25 mouse cellular contexts compared by ENCODE assay signal in the genomic region with DNA sequence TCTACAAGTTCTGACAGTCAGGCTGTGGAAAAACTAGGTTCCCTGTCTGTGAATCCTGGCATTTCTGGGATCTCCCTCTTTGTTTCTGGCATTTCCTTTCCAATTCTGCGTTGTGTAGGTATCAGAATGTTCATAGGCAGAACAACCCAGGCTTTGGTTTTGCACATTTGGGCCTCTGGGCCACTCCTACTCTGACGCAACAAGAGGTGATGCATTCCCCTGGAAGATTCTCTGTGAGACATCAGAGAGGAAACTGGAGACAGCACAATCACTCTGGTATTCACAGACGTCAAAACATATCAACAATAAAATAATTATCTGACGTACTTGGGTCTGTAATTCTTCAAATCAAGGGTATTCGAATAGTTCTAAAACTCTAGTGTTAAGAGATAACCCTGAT.
"Had no signal": no experiment of that assay in that cellular context is flagged by ENCODE, and none has a peak within 500 bp of the region (broad histone marks: within the 10 kb centered on the region; RNA-seq: fewer than 3 reads in every experiment).

No protein-coding gene starts in this region.

- H3K9ac ChIP-seq: heart, embryonic 12.5 days; hindbrain, embryonic 13.5 days; intestine, embryonic 15.5 days; limb, embryonic 12.5 days; liver, embryonic 13.5 days; liver, embryonic 15.5 days had no signal

- H3K36me3 ChIP-seq: heart, embryonic 10.5 days; heart, embryonic 12.5 days; hindbrain, embryonic 13.5 days; intestine, embryonic 15.5 days; limb, embryonic 10.5 days; limb, embryonic 12.5 days; liver, embryonic 13.5 days; liver, embryonic 15.5 days had no signal

- H3K4me2 ChIP-seq: heart, embryonic 12.5 days; hindbrain, embryonic 13.5 days; intestine, embryonic 15.5 days; limb, embryonic 12.5 days; liver, embryonic 11.5 days; liver, embryonic 13.5 days; liver, embryonic 15.5 days had no signal

- H3K4me3 ChIP-seq: gastrocnemius, adult 2 months; heart, embryonic 10.5 days; heart, embryonic 12.5 days; hindbrain, embryonic 13.5 days; intestine, embryonic 15.5 days; layer of hippocampus, adult 2 months; left cerebral cortex, adult 2 months; limb, embryonic 10.5 days; limb, embryonic 12.5 days; liver, embryonic 13.5 days; liver, embryonic 15.5 days had no signal

- ATAC-seq: hindbrain, embryonic 16.5 days; inflammation-experienced regulatory T-cells, adult 6 months; intestine, embryonic 15.5 days; intestine, postnatal 0 days had no signal

- H3K27me3 ChIP-seq: hindbrain, embryonic 13.5 days; intestine, embryonic 15.5 days; limb, embryonic 12.5 days; liver, embryonic 13.5 days; liver, embryonic 15.5 days had no signal

- H3K4me1 ChIP-seq: intestine, embryonic 15.5 days; liver, embryonic 13.5 days; liver, embryonic 15.5 days had no signal

- H3K27ac ChIP-seq: gastrocnemius, adult 2 months; heart, embryonic 10.5 days; hindbrain, embryonic 13.5 days; intestine, embryonic 15.5 days; layer of hippocampus, adult 2 months; left cerebral cortex, adult 2 months; limb, embryonic 10.5 days; limb, embryonic 12.5 days; liver, embryonic 13.5 days; liver, embryonic 15.5 days had no signal

- DNase-seq: gastrocnemius, adult 2 months; gastrocnemius, postnatal 10 days; gastrocnemius, postnatal 25 days; heart, adult 18-20 months; heart, postnatal 10 days; kidney, adult 18-20 months; kidney, adult 8-10 months; kidney, postnatal 10 days; kidney, postnatal 25 days; kidney, postnatal 4 days; liver; liver, embryonic 13.5 days had no signal

- H3K9me3 ChIP-seq: heart, embryonic 10.5 days; heart, embryonic 12.5 days; hindbrain, embryonic 13.5 days; intestine, embryonic 15.5 days; limb, embryonic 10.5 days; limb, embryonic 12.5 days; liver, embryonic 13.5 days; liver, embryonic 15.5 days had no signal
